Mouse (Mus musculus): Measurements from ENCODE around the gene Nadsyn1. TPM values are rescaled to one million over a fixed set of nuclear protein-coding genes. Genes with fewer than 3 reads are reported as not detected.
A peak's percentile ranks its signal among the peaks of the same experiment; 100 is the strongest.

The Nadsyn1 gene
- total and polyA plus RNA-seq, 3 experiments: 7.4 to 10.0 TPM; not detected in 1

DNA sequence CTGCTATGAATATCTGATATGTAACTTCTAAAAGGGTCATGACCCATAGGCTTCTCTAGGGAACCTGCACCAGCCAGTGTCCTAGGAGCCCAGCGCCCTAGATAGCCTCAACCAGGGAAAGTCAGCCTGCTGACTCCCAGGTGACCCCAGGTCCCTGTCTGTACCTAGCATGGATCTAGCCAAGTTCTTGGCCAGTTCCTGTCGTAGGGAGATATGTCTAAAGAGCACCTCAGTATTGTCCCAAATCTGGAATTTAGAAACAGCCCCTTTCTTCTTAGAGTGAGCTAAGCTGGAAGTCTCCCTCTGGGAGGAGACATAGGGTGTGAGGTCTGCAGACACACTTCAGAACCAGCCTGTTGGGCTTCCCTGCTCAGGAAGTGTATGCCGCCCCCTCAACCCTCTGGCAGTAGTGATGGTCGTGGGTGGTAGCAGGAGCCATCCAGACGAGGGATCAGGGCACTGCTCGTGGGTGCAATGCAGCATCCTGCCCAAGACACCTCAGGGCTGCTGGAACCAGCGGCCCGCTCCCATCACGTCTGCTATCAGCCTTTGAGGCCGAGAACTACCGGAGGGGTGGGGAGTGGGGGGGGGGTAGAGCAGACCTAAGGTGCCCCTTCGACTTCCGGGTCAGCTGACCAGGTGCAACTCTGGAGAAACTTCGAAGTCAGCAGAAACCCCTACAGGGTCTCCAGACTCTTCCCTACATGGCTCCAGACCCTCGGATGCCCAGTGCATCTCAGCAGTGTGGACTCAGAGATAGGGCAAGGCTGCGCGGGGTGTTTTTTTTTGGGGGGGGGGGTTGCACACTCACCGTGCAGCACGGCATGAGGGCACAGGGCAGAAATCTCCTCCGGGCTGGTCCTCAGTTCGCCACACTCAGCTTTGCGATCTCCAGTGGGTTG is 66.3 kb downstream of the Nadsyn1 start, which contains the start of gene Osbpl5:
Gene Osbpl5, minus strand, starts transcription at position 861 of the 902 bp plus-strand sequence.
- DNase-seq (ENCODE audit: low read depth, low spot score): peak; percentile 14
- Histone ChIP-seq H3K4me1 (ENCODE audit: control insufficient read depth in 1 of 2, insufficient read depth in 2 of 2, low read length in 2 of 2) (peaks cover 2 to 24% of the 10 kb centered on the region in 2 experiments; a peak in 3 of 4 replicates), H3K9ac (ENCODE audit: control insufficient read depth, low read depth, low read length, poor library complexity, severe bottlenecking) (peak within 1 kb of the TSS; percentile 69), H3K9me3 (replicated peaks; ENCODE audit: insufficient read depth, low read length) (no peaks in the 10 kb centered on the region), H3K36me3 (ENCODE audit: control insufficient read depth in 1 of 2, insufficient read depth in 2 of 2, low read length in 2 of 2) (peaks cover 0 to 12% of the 10 kb centered on the region in 2 experiments; a peak in 2 of 4 replicates), H3K27ac (ENCODE audit: control insufficient read depth, low read depth, low read length) (peak within 1 kb of the TSS; percentile 5), H3K27me3 (ENCODE audit: control insufficient read depth in 1 of 2, insufficient read depth in 2 of 2, low read length in 2 of 2) (no peaks in the 10 kb centered on the region; a peak in 1 of 4 replicates), H3K4me3 (ENCODE audit: control insufficient read depth in 1 of 2, insufficient read depth in 1 of 2, low read depth in 2 of 2, low read length in 2 of 2) (peak within 1 kb of the TSS; percentile 39 to 47), H3K79me2 (ENCODE audit: control insufficient read depth, insufficient read depth, low read length, poor library complexity) (no peaks in the 10 kb centered on the region; the same call in 1 of the 2 replicates)
- no peak for TF ChIP-seq MYC (IDR thresholded peaks at IDR 0.05; ENCODE audit: low read depth, low read length)

DNA sequence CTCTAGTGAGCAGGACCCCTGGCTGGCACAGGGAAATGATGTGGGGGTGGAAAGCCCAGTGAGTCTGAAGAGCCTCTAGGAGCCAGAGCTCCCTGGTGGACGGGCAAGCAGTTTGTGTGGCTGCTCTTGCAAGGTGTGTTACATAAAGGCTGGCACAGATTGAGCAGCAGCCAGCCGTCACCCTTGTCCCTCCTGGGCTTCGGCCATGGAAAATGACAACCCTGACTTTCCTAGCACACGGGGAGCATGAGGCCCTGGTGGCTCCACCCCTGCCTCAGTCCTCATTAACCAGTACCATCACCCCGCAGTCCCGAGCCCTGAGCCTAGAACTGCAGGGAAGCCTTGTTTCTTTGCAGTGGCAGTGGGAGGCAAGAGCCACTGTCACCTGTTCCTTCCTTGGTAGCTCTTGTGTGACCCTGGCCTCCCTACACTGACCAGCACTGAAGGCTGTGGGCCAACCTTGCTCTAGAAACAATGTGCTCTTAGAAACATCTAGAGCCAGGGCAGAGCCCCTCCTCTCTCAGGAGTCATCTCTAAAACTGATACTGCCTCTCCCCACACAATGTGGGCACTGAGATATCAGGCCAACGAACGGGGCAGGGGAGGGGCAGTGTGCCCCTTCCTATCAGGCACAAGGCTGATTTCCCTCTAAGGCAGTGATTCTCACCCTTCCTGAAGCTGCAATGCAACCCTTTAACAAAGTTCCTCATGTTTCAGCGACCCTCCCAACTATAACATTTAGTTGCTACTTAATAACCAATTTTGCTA is 67.1 kb downstream of the Nadsyn1 start:
- TF ChIP-seq POLR2AphosphoS2 (IDR thresholded peaks at IDR 0.05; ENCODE audit: low read length) (no peak), KAT2A (conservative IDR thresholded peaks at IDR 0.05; ENCODE audit: low read depth, low read length) (no peak), MXI1 (IDR thresholded peaks at IDR 0.05; ENCODE audit: low read depth, low read length) (no peak), USF1 (IDR thresholded peaks at IDR 0.05; ENCODE audit: low read depth, low read length) (no peak), ELF1 (IDR thresholded peaks at IDR 0.05; ENCODE audit: low read depth, low read length) (no peak), ZMIZ1 (IDR thresholded peaks at IDR 0.05; ENCODE audit: low read depth, low read length) (no peak), MAX (IDR thresholded peaks at IDR 0.05; ENCODE audit: low read length) (no peak), MAZ (IDR thresholded peaks at IDR 0.05; ENCODE audit: low read depth, low read length) (no peak), NELFE (IDR thresholded peaks at IDR 0.05; ENCODE audit: low read depth, low read length) (no peak), POLR2AphosphoS5 (IDR thresholded peaks at IDR 0.05; ENCODE audit: borderline replicate concordance, low read depth, low read length) (no peak), ETS1 (IDR thresholded peaks at IDR 0.05; ENCODE audit: low read depth, low read length) (no peak), TBP (IDR thresholded peaks at IDR 0.05; ENCODE audit: low read depth, low read length) (no peak), EP300 (IDR thresholded peaks at IDR 0.05; ENCODE audit: low read depth in 1 of 2, low read length in 2 of 2) (peak; percentile 35 to 73; a peak in 2 of 4 replicates), ZC3H11A (IDR thresholded peaks at IDR 0.05; ENCODE audit: low read depth, low read length) (no peak), RAD21 (IDR thresholded peaks at IDR 0.05; ENCODE audit: low read depth, low read length) (no peak), GABPA (IDR thresholded peaks at IDR 0.05; ENCODE audit: low read depth, low read length) (no peak), BHLHE40 (IDR thresholded peaks at IDR 0.05; ENCODE audit: borderline replicate concordance, low read depth, low read length) (no peak), GATA1 (IDR thresholded peaks at IDR 0.05; ENCODE audit: low read depth, low read length) (peak; percentile 22; the same call in 1 of the 2 replicates), CHD1 (IDR thresholded peaks at IDR 0.05; ENCODE audit: low read depth, low read length) (no peak), MYB (IDR thresholded peaks at IDR 0.05; ENCODE audit: low read depth, low read length) (no peak), TAL1 (IDR thresholded peaks at IDR 0.05; ENCODE audit: low read length) (peak; percentile 50), JUND (IDR thresholded peaks at IDR 0.05; ENCODE audit: low read depth, low read length) (no peak), MYC (IDR thresholded peaks at IDR 0.05; ENCODE audit: low read depth, low read length) (no peak), TCF12 (IDR thresholded peaks at IDR 0.05; ENCODE audit: low read depth, low read length) (peak; percentile 26; the same call in 1 of the 2 replicates), RCOR1 (IDR thresholded peaks at IDR 0.05; ENCODE audit: low read depth, low read length) (peak; percentile 88)
- DNase-seq (ENCODE audit: low read depth, low spot score): peak; percentile 27
- no peak overlapping the region for H3K4me3 ChIP-seq (ENCODE audit: control insufficient read depth in 1 of 2, insufficient read depth in 1 of 2, low read depth in 2 of 2, low read length in 2 of 2)
- no peak overlapping the region for H3K27ac ChIP-seq (ENCODE audit: control insufficient read depth, low read depth, low read length)
- peaks cover 2 to 24% of the 10 kb centered on the region in 2 experiments; a peak in 3 of 4 replicates for H3K4me1 ChIP-seq (ENCODE audit: control insufficient read depth in 1 of 2, insufficient read depth in 2 of 2, low read length in 2 of 2)
- no peaks in the 10 kb centered on the region for H3K9me3 ChIP-seq (replicated peaks; ENCODE audit: insufficient read depth, low read length)
- H3K9ac ChIP-seq (ENCODE audit: control insufficient read depth, low read depth, low read length, poor library complexity, severe bottlenecking): no peak overlapping the region
- peaks cover 0 to 12% of the 10 kb centered on the region in 2 experiments; a peak in 2 of 4 replicates for H3K36me3 ChIP-seq (ENCODE audit: control insufficient read depth in 1 of 2, insufficient read depth in 2 of 2, low read length in 2 of 2)
- H3K27me3 ChIP-seq (ENCODE audit: control insufficient read depth in 1 of 2, insufficient read depth in 2 of 2, low read length in 2 of 2): no peaks in the 10 kb centered on the region; a peak in 1 of 4 replicates
- no peaks in the 10 kb centered on the region; the same call in 1 of the 2 replicates for H3K79me2 ChIP-seq (ENCODE audit: control insufficient read depth, insufficient read depth, low read length, poor library complexity)

Data from MEL (cell line).